In the genomic region with DNA sequence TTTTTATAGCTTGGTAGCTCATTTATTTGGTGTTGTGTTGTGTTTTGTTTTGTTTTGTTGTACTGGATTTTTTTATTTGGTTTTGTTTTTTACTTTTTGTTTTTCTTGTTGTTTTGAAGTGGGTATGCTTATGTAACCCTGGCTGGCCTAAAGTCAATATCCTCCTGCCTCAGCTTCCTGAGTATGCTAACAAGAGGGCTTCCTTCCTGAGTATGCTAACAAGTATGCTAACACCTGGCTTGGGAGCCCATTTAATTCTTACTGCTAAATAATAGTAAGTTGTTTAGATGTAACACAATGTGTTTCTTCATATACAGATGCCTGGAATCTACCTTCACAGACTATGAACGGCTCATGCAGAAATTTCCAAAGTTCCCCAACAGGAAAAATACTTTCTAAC, we compare ENCODE assay signal across 9 mouse cellular contexts. TPM values are rescaled to one million over a fixed set of nuclear protein-coding genes. Genes with fewer than 3 reads are reported as not detected.
DNase-seq lines count a peak whose midpoint lies in the region; ATAC-seq and TF ChIP-seq lines count a peak whose summit lies in the region.
"Had no signal": no experiment of that assay in that cellular context is flagged by ENCODE, and none has a peak within 500 bp of the region (broad histone marks: within the 10 kb centered on the region; RNA-seq: fewer than 3 reads in every experiment).

No protein-coding gene starts in this region.

- DNase-seq in lung, postnatal 14 days = no peak
- DNase-seq in intestine, embryonic 14.5 days (ENCODE audit: low spot score) = no peak
- DNase-seq in naive thymus-derived CD4-positive, alpha-beta T cell, adult 2 months (ENCODE audit: low read depth) = peak; percentile 48
- DNase-seq in urinary bladder, postnatal 10 days (ENCODE audit: low spot score) = no peak
- DNase-seq in thymus, adult 2 months = no peak
- DNase-seq: gastrocnemius, postnatal 10 days had no signal

- peak overlapping the region; percentile 95; the same call in 1 of the 2 replicates for H3K4me3 ChIP-seq in forebrain, embryonic 12.5 days (replicated peaks)
- no peak overlapping the region for H3K4me3 ChIP-seq in forebrain, embryonic 16.5 days (replicated peaks; ENCODE audit: low read length)
- peak overlapping the region; percentile 99 for H3K4me3 ChIP-seq in lung, embryonic 15.5 days
- H3K4me3 ChIP-seq in intestine, embryonic 14.5 days (ENCODE audit: low read depth, low read length) = no peak overlapping the region
- no peak overlapping the region for H3K4me3 ChIP-seq in thymus, adult 2 months (ENCODE audit: control insufficient read depth, insufficient read depth, low read length)

- no peak for ATAC-seq in forebrain, embryonic 12.5 days (ENCODE audit: low FRiP score)
- ATAC-seq in forebrain, embryonic 16.5 days = no peak
- no peak for ATAC-seq in lung, embryonic 15.5 days (ENCODE audit: borderline replicate concordance, extremely low read depth, low FRiP score, low TSS enrichment)
- ATAC-seq in intestine, embryonic 14.5 days (replicated peaks; ENCODE audit: low FRiP score, low TSS enrichment, low read depth) = no peak

- 0 out of 2 replicates have a peak, but pooled peaks cover 3% of the 10 kb centered on the region for H3K36me3 ChIP-seq in forebrain, embryonic 12.5 days (replicated peaks)
- no peaks in the 10 kb centered on the region for H3K36me3 ChIP-seq in forebrain, embryonic 16.5 days (ENCODE audit: control insufficient read depth, insufficient read depth)
- no peaks in the 10 kb centered on the region for H3K36me3 ChIP-seq in lung, embryonic 15.5 days
- 0 out of 2 replicates have a peak, but pooled peaks cover 8% of the 10 kb centered on the region for H3K36me3 ChIP-seq in intestine, embryonic 14.5 days (ENCODE audit: control insufficient read depth, insufficient read depth, low read length)
- no peaks in the 10 kb centered on the region for H3K36me3 ChIP-seq in thymus, adult 2 months (ENCODE audit: control insufficient read depth, insufficient read depth, low read length)

- H3K9me3 ChIP-seq in forebrain, embryonic 12.5 days = no peaks in the 10 kb centered on the region
- H3K9me3 ChIP-seq in forebrain, embryonic 16.5 days (ENCODE audit: control insufficient read depth, low read length) = no peaks in the 10 kb centered on the region
- no peaks in the 10 kb centered on the region for H3K9me3 ChIP-seq in lung, embryonic 15.5 days
- no peaks in the 10 kb centered on the region for H3K9me3 ChIP-seq in intestine, embryonic 14.5 days (ENCODE audit: control insufficient read depth, low read length)

- peaks cover 20% of the 10 kb centered on the region for H3K4me1 ChIP-seq in forebrain, embryonic 12.5 days
- H3K4me1 ChIP-seq in forebrain, embryonic 16.5 days (replicated peaks; ENCODE audit: control insufficient read depth, insufficient read depth, low read length) = peaks cover 16% of the 10 kb centered on the region
- H3K4me1 ChIP-seq in lung, embryonic 15.5 days = peaks cover 16% of the 10 kb centered on the region
- H3K4me1 ChIP-seq in intestine, embryonic 14.5 days (replicated peaks; ENCODE audit: control insufficient read depth, insufficient read depth, low read length) = peaks cover 16% of the 10 kb centered on the region
- peaks cover 4% of the 10 kb centered on the region for H3K4me1 ChIP-seq in thymus, adult 2 months (replicated peaks; ENCODE audit: control insufficient read depth, insufficient read depth, low read length)

- no peak for TF ChIP-seq CTCF in thymus, adult 2 months (IDR thresholded peaks at IDR 0.05; ENCODE audit: borderline replicate concordance, control insufficient read depth, extremely low read depth, insufficient read depth, low read length, poor library complexity)

- H3K27ac ChIP-seq in forebrain, embryonic 12.5 days = no peak overlapping the region
- H3K27ac ChIP-seq in forebrain, embryonic 16.5 days (ENCODE audit: low read length) = no peak overlapping the region
- H3K27ac ChIP-seq in lung, embryonic 15.5 days = no peak overlapping the region
- H3K27ac ChIP-seq in intestine, embryonic 14.5 days (ENCODE audit: low read depth) = no peak overlapping the region
- no peak overlapping the region for H3K27ac ChIP-seq in thymus, adult 2 months (ENCODE audit: control insufficient read depth, insufficient read depth, low read length)

- WGBS in forebrain, embryonic 12.5 days = 82% methylated on average over 1 of the region's 1 CpGs
- WGBS in forebrain, embryonic 16.5 days = 83% methylated on average over 1 of the region's 1 CpGs
- WGBS in lung, embryonic 15.5 days = 83% methylated on average over 1 of the region's 1 CpGs
- WGBS in intestine, embryonic 14.5 days = 94% methylated on average over 1 of the region's 1 CpGs
- WGBS in thymus, adult 2 months = 81% methylated on average over 1 of the region's 1 CpGs

- 0 out of 2 replicates have a peak, but pooled peaks cover 2% of the 10 kb centered on the region for H3K27me3 ChIP-seq in forebrain, embryonic 12.5 days
- no peaks in the 10 kb centered on the region for H3K27me3 ChIP-seq in forebrain, embryonic 16.5 days (replicated peaks; ENCODE audit: control insufficient read depth, insufficient read depth, low read length)
- H3K27me3 ChIP-seq in lung, embryonic 15.5 days = no peaks in the 10 kb centered on the region
- H3K27me3 ChIP-seq in intestine, embryonic 14.5 days (replicated peaks; ENCODE audit: control insufficient read depth, insufficient read depth, low read length) = no peaks in the 10 kb centered on the region
- no peaks in the 10 kb centered on the region for H3K27me3 ChIP-seq in thymus, adult 2 months (ENCODE audit: control insufficient read depth, insufficient read depth, low read length)

- no peak overlapping the region for H3K9ac ChIP-seq in forebrain, embryonic 12.5 days
- H3K9ac ChIP-seq in forebrain, embryonic 16.5 days (replicated peaks; ENCODE audit: low read depth, low read length) = no peak overlapping the region
- H3K9ac ChIP-seq in lung, embryonic 15.5 days = no peak overlapping the region
- H3K9ac ChIP-seq in intestine, embryonic 14.5 days (ENCODE audit: low read length) = no peak overlapping the region

- H3K4me2 ChIP-seq in forebrain, embryonic 12.5 days = peak overlapping the region; percentile 68
- no peak overlapping the region for H3K4me2 ChIP-seq in forebrain, embryonic 16.5 days (ENCODE audit: low read length)
- H3K4me2 ChIP-seq in lung, embryonic 15.5 days = peak overlapping the region; percentile 65
- H3K4me2 ChIP-seq in intestine, embryonic 14.5 days (ENCODE audit: low read length) = peak overlapping the region; percentile 69

- no peak for TF ChIP-seq POLR2A in thymus, adult 2 months (IDR thresholded peaks at IDR 0.05; ENCODE audit: control insufficient read depth, extremely low read depth, insufficient read depth, low read length, poor library complexity)

RNA-seq across cellular contexts. Expression of a gene that starts 1.3 kb away (rescaled TPM):
- polyA plus RNA-seq in forebrain, embryonic 12.5 days (2016; fragmentation: Nextera tagmentation; extraction: Ambion mirVana) = 41.5 and 44.9 TPM in 2 replicates
- 39.4 and 41.7 TPM in 2 replicates for polyA plus RNA-seq in forebrain, embryonic 16.5 days (2015; fragmentation: Nextera tagmentation; extraction: Ambion mirVana)
- 34.2 and 39.0 TPM in 2 replicates for polyA plus RNA-seq in lung, embryonic 15.5 days (2015; fragmentation: Nextera tagmentation; extraction: Ambion mirVana)
- 41.1 and 43.3 TPM in 2 replicates for polyA plus RNA-seq in intestine, embryonic 14.5 days (2014; fragmentation: Nextera tagmentation; extraction: Ambion mirVana)
- 27.7 and 29.6 TPM in 2 replicates for polyA plus RNA-seq in thymus, adult 2 months (2012; rRNA removed)

Comparison
In these comparisons a context has a peak if more than half of its experiments do, and no peak if none do; other contexts are left out.
1. H3K4me3 ChIP-seq: peak in forebrain, embryonic 12.5 days (single experiment) and lung, embryonic 15.5 days (single experiment); none in forebrain, embryonic 16.5 days (single experiment), intestine, embryonic 14.5 days (single experiment) and thymus, adult 2 months (single experiment).